Comparison of ENCODE assay signal across 9 mouse cellular contexts in the genomic region with DNA sequence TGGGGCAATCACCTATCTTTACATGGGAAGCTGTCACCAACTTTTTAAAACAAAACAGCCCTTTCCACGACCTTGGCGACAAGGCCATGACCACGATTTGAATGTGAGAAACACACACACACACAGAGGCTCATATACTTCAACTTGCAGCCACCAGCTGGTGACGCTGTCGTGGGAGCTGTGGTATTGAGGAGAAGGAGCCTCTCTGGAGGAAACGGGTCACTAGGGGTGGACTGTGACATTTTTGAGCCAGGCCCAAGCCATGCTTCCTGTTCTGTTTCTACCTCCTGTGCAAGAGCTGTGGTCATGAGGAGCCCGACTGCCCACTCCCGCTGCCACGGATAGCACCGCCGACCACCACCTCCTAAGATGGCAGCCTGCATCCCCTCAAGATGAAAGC. TPM values are rescaled to one million over a fixed set of nuclear protein-coding genes. Genes with fewer than 3 reads are reported as not detected.
DNase-seq lines count a peak whose midpoint lies in the region; ATAC-seq and TF ChIP-seq lines count a peak whose summit lies in the region.
"Had no signal": no experiment of that assay in that cellular context is flagged by ENCODE, and none has a peak within 500 bp of the region (broad histone marks: within the 10 kb centered on the region; RNA-seq: fewer than 3 reads in every experiment).

No protein-coding gene starts in this region.

- TF ChIP-seq POLR2A in cerebellum, adult 2 months (IDR thresholded peaks at IDR 0.05; ENCODE audit: borderline replicate concordance, insufficient read depth, low read length) = no peak
- 0 out of 2 replicates have a peak, but pooled peaks have one; percentile 12 for TF ChIP-seq POLR2A in CH12.LX (IDR thresholded peaks at IDR 0.05; ENCODE audit: low read depth, low read length)
- no peak for TF ChIP-seq POLR2A in thymus, adult 2 months (IDR thresholded peaks at IDR 0.05; ENCODE audit: control insufficient read depth, extremely low read depth, insufficient read depth, low read length, poor library complexity)

- H3K4me1 ChIP-seq in cerebellum, adult 2 months (ENCODE audit: control insufficient read depth, insufficient read depth, low read length) = peaks cover 52% of the 10 kb centered on the region
- peaks cover 31 to 51% of the 10 kb centered on the region in 2 experiments for H3K4me1 ChIP-seq in CH12.LX (ENCODE audit: control insufficient read depth in 1 of 2, insufficient read depth in 2 of 2)
- peaks cover 80% of the 10 kb centered on the region for H3K4me1 ChIP-seq in heart, embryonic 11.5 days (ENCODE audit: control insufficient read depth, insufficient read depth, low read length)
- H3K4me1 ChIP-seq in thymus, adult 2 months (replicated peaks; ENCODE audit: control insufficient read depth, insufficient read depth, low read length) = peaks cover 53% of the 10 kb centered on the region

- H3K4me3 ChIP-seq in cerebellum, adult 2 months (replicated peaks; ENCODE audit: insufficient read depth, low read depth, low read length) = no peak overlapping the region
- H3K4me3 ChIP-seq in CH12.LX (replicated peaks in 1 of 3; ENCODE audit: low read depth in 2 of 3, low read length in 2 of 3, poor library complexity in 1 of 3) = no peak overlapping the region
- H3K4me3 ChIP-seq in heart, embryonic 11.5 days (ENCODE audit: low read depth, low read length) = no peak overlapping the region
- no peak overlapping the region for H3K4me3 ChIP-seq in thymus, adult 2 months (ENCODE audit: control insufficient read depth, insufficient read depth, low read length)
- H3K4me3 ChIP-seq: stomach, embryonic 15.5 days had no signal

- 45% methylated on average over 11 of the region's 11 CpGs for WGBS in cerebellum, adult 2 months
- WGBS in heart, embryonic 11.5 days (ENCODE audit: insufficient replicate concordance) = 58% methylated on average over 11 of the region's 11 CpGs
- WGBS in thymus, adult 2 months = 61% methylated on average over 11 of the region's 11 CpGs

- H3K4me2 ChIP-seq in CH12.LX (ENCODE audit: insufficient read depth, low read depth, poor library complexity, severe bottlenecking) = no peak overlapping the region
- no peak overlapping the region for H3K4me2 ChIP-seq in heart, embryonic 11.5 days
- H3K4me2 ChIP-seq: stomach, embryonic 15.5 days had no signal

- H3K36me3 ChIP-seq in CH12.LX (replicated peaks in 1 of 2; ENCODE audit: control insufficient read depth in 1 of 2, insufficient read depth in 1 of 2, low read length in 1 of 2) = peaks cover 60 to 97% of the 10 kb centered on the region in 2 experiments
- peaks cover 8% of the 10 kb centered on the region for H3K36me3 ChIP-seq in heart, embryonic 11.5 days (ENCODE audit: control insufficient read depth, insufficient read depth, low read length)
- H3K36me3 ChIP-seq in thymus, adult 2 months (ENCODE audit: control insufficient read depth, insufficient read depth, low read length) = peaks cover 9% of the 10 kb centered on the region; the same call in 1 of the 2 replicates

- no peaks in the 10 kb centered on the region for H3K27me3 ChIP-seq in cerebellum, adult 2 months (ENCODE audit: control insufficient read depth, insufficient read depth, low read length)
- H3K27me3 ChIP-seq in CH12.LX (replicated peaks) = no peaks in the 10 kb centered on the region
- H3K27me3 ChIP-seq in heart, embryonic 11.5 days (ENCODE audit: control insufficient read depth, insufficient read depth, low read length) = no peaks in the 10 kb centered on the region
- H3K27me3 ChIP-seq in thymus, adult 2 months (ENCODE audit: control insufficient read depth, insufficient read depth, low read length) = no peaks in the 10 kb centered on the region
- H3K27me3 ChIP-seq: stomach, embryonic 15.5 days had no signal

- no peak for TF ChIP-seq RAD21 in CH12.LX (IDR thresholded peaks at IDR 0.05; ENCODE audit: low read depth, low read length)

- H3K9ac ChIP-seq in CH12.LX (ENCODE audit: insufficient read depth, low read depth) = no peak overlapping the region
- peak overlapping the region; percentile 24; the same call in 1 of the 2 replicates for H3K9ac ChIP-seq in heart, embryonic 11.5 days (ENCODE audit: low read depth, low read length)
- H3K9ac ChIP-seq: stomach, embryonic 15.5 days had no signal

- H3K79me2 ChIP-seq in CH12.LX (replicated peaks; ENCODE audit: control insufficient read depth, extremely low read depth, insufficient read depth, poor library complexity, severe bottlenecking) = peaks cover 97% of the 10 kb centered on the region

- dilution Hi-C loops in CH12.LX (cut with MboI; ENCODE audit: extremely low pct_ligation_motif_present, extremely low pct_unique_long_range_greater_than_20kb, low sequenced_read_pairs) = no loop called here

- peak overlapping the region; percentile 68 for H3K27ac ChIP-seq in cerebellum, adult 2 months (ENCODE audit: insufficient read depth, low read length)
- no peak overlapping the region for H3K27ac ChIP-seq in CH12.LX (ENCODE audit: insufficient read depth, low read depth)
- H3K27ac ChIP-seq in heart, embryonic 11.5 days (ENCODE audit: low read depth, low read length) = peak overlapping the region; percentile 58
- no peak overlapping the region for H3K27ac ChIP-seq in thymus, adult 2 months (ENCODE audit: control insufficient read depth, insufficient read depth, low read length)
- H3K27ac ChIP-seq: stomach, embryonic 15.5 days had no signal

- no peak for TF ChIP-seq CTCF in cerebellum, adult 2 months (IDR thresholded peaks at IDR 0.05; ENCODE audit: borderline replicate concordance, insufficient read depth, low read depth, low read length)
- TF ChIP-seq CTCF in CH12.LX (conservative IDR thresholded peaks at IDR 0.05 in 1 of 2, IDR thresholded peaks at IDR 0.05 in 1 of 2; ENCODE audit: low read depth in 2 of 2, low read length in 2 of 2) = no peak
- no peak for TF ChIP-seq CTCF in thymus, adult 2 months (IDR thresholded peaks at IDR 0.05; ENCODE audit: borderline replicate concordance, control insufficient read depth, extremely low read depth, insufficient read depth, low read length, poor library complexity)

- ATAC-seq in heart, embryonic 11.5 days (replicated peaks; ENCODE audit: insufficient number of reproducible peaks, low FRiP score, low TSS enrichment) = no peak

- DNase-seq in cerebellum, adult 2 months = peak in 1 of 2 experiments; percentile 47
- DNase-seq in cerebellum, adult 9-11 months = no peak
- no peak for DNase-seq in CH12.LX (ENCODE audit: extremely low read depth)
- peak; percentile 56 to 64 for DNase-seq in lung, adult 18-20 months
- no peak for DNase-seq in right cerebral cortex, postnatal 25 days
- no peak for DNase-seq in right cerebral cortex, postnatal 14 days
- no peak for DNase-seq in thymus, adult 2 months

- in situ Hi-C loops in CH12.LX (cut with MboI; ENCODE audit: low pct_ligation_motif_present, low pct_unique_long_range_greater_than_20kb, low sequenced_read_pairs) = no loop called here

- TF ChIP-seq EP300 in CH12.LX (IDR thresholded peaks at IDR 0.05; ENCODE audit: low read length) = no peak

- H3K9me3 ChIP-seq in CH12.LX (replicated peaks; ENCODE audit: low read length) = no peaks in the 10 kb centered on the region
- H3K9me3 ChIP-seq in heart, embryonic 11.5 days (replicated peaks; ENCODE audit: control insufficient read depth, low read length) = no peaks in the 10 kb centered on the region
- H3K9me3 ChIP-seq: stomach, embryonic 15.5 days had no signal

TF ChIP-seq in CH12.LX, 34 proteins besides CTCF, POLR2A, EP300 and RAD21:
- no peak for TF ChIP-seq ZNF384 (IDR thresholded peaks at IDR 0.05; ENCODE audit: low read depth, low read length)
- no peak for TF ChIP-seq MAFK (IDR thresholded peaks at IDR 0.05; ENCODE audit: insufficient replicate concordance, low read length)
- TF ChIP-seq USF2 (conservative IDR thresholded peaks at IDR 0.05; ENCODE audit: low read depth, low read length) = no peak
- no peak for TF ChIP-seq NELFE (IDR thresholded peaks at IDR 0.05; ENCODE audit: low read depth, low read length)
- TF ChIP-seq KAT2A (IDR thresholded peaks at IDR 0.05; ENCODE audit: insufficient replicate concordance, low read length) = no peak
- no peak for TF ChIP-seq MAX (IDR thresholded peaks at IDR 0.05; ENCODE audit: low read length)
- no peak for TF ChIP-seq IRF4 (IDR thresholded peaks at IDR 0.05; ENCODE audit: low read depth, low read length)
- no peak for TF ChIP-seq PAX5 (IDR thresholded peaks at IDR 0.05; ENCODE audit: low read length)
- no peak for TF ChIP-seq TBP (conservative IDR thresholded peaks at IDR 0.05; ENCODE audit: low read depth, low read length)

RNA-seq across cellular contexts. Expression of gene Zmynd8, which starts 46.4 kb away (rescaled TPM):
- polyA plus RNA-seq in cerebellum, adult 2 months (2012; rRNA removed) = 85.5 and 86.6 TPM in 2 replicates
- 34.0 and 35.1 TPM in 2 replicates for total RNA-seq in CH12.LX (2012; rRNA removed)
- 29.5 and 33.6 TPM in 2 replicates for total RNA-seq in CH12.LX (2014; rRNA removed)
- polyA plus RNA-seq in CH12.LX (2012; ENCODE audit: insufficient read length, low read depth) = 76.1 and 84.5 TPM in 2 replicates
- polyA plus RNA-seq in heart, embryonic 11.5 days (2014; fragmentation: Nextera tagmentation; extraction: Ambion mirVana) = 39.6 and 47.6 TPM in 2 replicates
- 30.3 and 30.9 TPM in 2 replicates for polyA plus RNA-seq in thymus, adult 2 months (2012; rRNA removed)

Comparison
In these comparisons a context has a peak if more than half of its experiments do, and no peak if none do; other contexts are left out.
1. DNase-seq: peak in lung, adult 18-20 months (2 of 2); none in cerebellum, adult 9-11 months (single experiment), CH12.LX (single experiment), right cerebral cortex, postnatal 25 days (single experiment), right cerebral cortex, postnatal 14 days (single experiment) and thymus, adult 2 months (single experiment).
2. H3K27ac ChIP-seq: peak in cerebellum, adult 2 months (single experiment) and heart, embryonic 11.5 days (single experiment); none in CH12.LX (single experiment) and thymus, adult 2 months (single experiment).